Mouse (Mus musculus): ENCODE data around the gene Rfpl4.
A peak's percentile ranks its signal among the peaks of the same experiment; 100 is the strongest.

DNA sequence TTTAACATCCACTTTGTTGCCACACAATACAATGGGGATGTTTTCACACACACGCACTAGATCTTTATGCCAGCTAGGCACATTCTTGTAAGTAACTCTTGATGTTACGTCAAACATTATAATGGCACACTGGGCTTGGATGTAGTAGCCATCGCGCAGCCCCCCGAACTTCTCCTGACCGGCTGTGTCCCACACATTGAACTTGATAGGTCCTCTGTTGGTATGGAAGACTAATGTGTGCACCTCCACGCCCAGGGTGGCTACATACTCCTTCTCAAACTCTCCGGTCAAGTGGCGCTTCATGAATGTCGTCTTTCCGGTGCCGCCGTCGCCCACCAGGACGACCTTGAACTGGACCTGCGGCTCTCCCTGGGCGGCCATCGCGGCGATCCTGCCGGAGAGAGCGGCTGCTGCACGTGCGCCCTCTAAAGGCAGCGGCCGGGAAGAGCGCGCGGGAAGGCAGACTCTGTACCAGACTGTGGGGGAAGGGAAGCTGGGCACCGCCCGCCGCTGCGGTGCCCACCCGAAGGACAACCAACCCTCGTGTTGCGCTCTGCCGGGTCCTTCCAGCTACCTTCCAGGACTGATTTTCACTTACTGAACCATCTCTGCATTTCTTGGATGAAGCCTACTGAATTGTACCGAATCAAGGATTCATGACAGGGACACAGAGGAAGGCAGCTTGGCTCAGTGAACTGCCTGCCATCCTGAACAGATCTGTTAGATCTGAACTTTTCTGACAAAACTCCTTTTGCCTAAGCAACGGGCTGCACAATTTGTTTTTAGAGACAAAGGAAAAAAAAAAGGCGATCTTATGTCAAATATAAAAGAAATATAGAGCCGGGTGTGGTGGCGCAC, 9.0 kb upstream of the Rfpl4 start, which contains the start of gene Rasl2-9:
- TF ChIP-seq CTCF (IDR thresholded peaks at IDR 0.05; ENCODE audit: borderline replicate concordance, control insufficient read depth, extremely low read depth, insufficient read depth, low read length, poor library complexity) (peak; percentile 69; the same call in 1 of the 2 replicates), POLR2A (IDR thresholded peaks at IDR 0.05; ENCODE audit: control insufficient read depth, extremely low read depth, insufficient read depth, low read length, poor library complexity) (no peak)

All from thymus, adult 2 months (tissue).